In genomic region chr11:98313790-98314323, GRCm38 (mm10) we compare ENCODE assay signal across 8 mouse cellular contexts. TPM values are rescaled to one million over a fixed set of nuclear protein-coding genes. Genes with fewer than 3 reads are reported as not detected.
A peak's percentile ranks its signal among the peaks of the same experiment; 100 is the strongest.
DNase-seq lines count a peak whose midpoint lies in the region; ATAC-seq and TF ChIP-seq lines count a peak whose summit lies in the region.

No protein-coding gene starts in this region.

- H3K4me2 ChIP-seq in forebrain, embryonic 15.5 days (replicated peaks), result peak overlapping the region; percentile 38
- H3K4me2 ChIP-seq in kidney, embryonic 14.5 days (replicated peaks; ENCODE audit: low read depth, low read length), result peak overlapping the region; percentile 19; the same call in 1 of the 2 replicates
- 0 out of 2 replicates have a peak overlapping the region, but pooled peaks have one; percentile 18 for H3K4me2 ChIP-seq in lung, embryonic 14.5 days
- no peak overlapping the region for H3K4me2 ChIP-seq in intestine, embryonic 16.5 days (ENCODE audit: low read depth, low read length)

- ATAC-seq in forebrain, embryonic 15.5 days (replicated peaks), result peak; percentile 76
- no peak for ATAC-seq in kidney, embryonic 14.5 days (ENCODE audit: low FRiP score, low TSS enrichment)
- ATAC-seq in lung, embryonic 14.5 days (ENCODE audit: insufficient read depth), result no peak
- ATAC-seq in intestine, embryonic 16.5 days, result no peak

- peak overlapping the region; percentile 33 for H3K9ac ChIP-seq in forebrain, embryonic 15.5 days (replicated peaks)
- no peak overlapping the region for H3K9ac ChIP-seq in kidney, embryonic 14.5 days (ENCODE audit: low read depth, low read length)
- no peak overlapping the region for H3K9ac ChIP-seq in lung, embryonic 14.5 days
- H3K9ac ChIP-seq in intestine, embryonic 16.5 days (ENCODE audit: low read depth, low read length), result no peak overlapping the region

- no peak overlapping the region for H3K4me3 ChIP-seq in thymus, adult 2 months (ENCODE audit: control insufficient read depth, insufficient read depth, low read length)
- H3K4me3 ChIP-seq in forebrain, embryonic 15.5 days, result peak overlapping the region; percentile 15
- H3K4me3 ChIP-seq in kidney, embryonic 14.5 days (ENCODE audit: low read length), result no peak overlapping the region
- no peak overlapping the region for H3K4me3 ChIP-seq in lung, embryonic 14.5 days (ENCODE audit: low read depth, low read length)
- no peak overlapping the region for H3K4me3 ChIP-seq in intestine, embryonic 16.5 days (ENCODE audit: low read length)

- TF ChIP-seq CTCF in thymus, adult 2 months (IDR thresholded peaks at IDR 0.05; ENCODE audit: borderline replicate concordance, control insufficient read depth, extremely low read depth, insufficient read depth, low read length, poor library complexity), result no peak
- TF ChIP-seq CTCF in lung, embryonic 14.5 days (IDR thresholded peaks at IDR 0.05; ENCODE audit: low read depth), result no peak

- no peaks in the 10 kb centered on the region for H3K36me3 ChIP-seq in thymus, adult 2 months (ENCODE audit: control insufficient read depth, insufficient read depth, low read length)
- H3K36me3 ChIP-seq in forebrain, embryonic 15.5 days, result no peaks in the 10 kb centered on the region
- H3K36me3 ChIP-seq in kidney, embryonic 14.5 days (ENCODE audit: control insufficient read depth, insufficient read depth, low read length), result no peaks in the 10 kb centered on the region
- no peaks in the 10 kb centered on the region for H3K36me3 ChIP-seq in lung, embryonic 14.5 days (ENCODE audit: insufficient read depth)
- no peaks in the 10 kb centered on the region for H3K36me3 ChIP-seq in intestine, embryonic 16.5 days (ENCODE audit: control insufficient read depth, insufficient read depth, low read length)

- peak; percentile 47 for DNase-seq in thymus, adult 2 months
- DNase-seq in thymus, adult 18-20 months, result no peak
- peak; percentile 75 for DNase-seq in cerebellum, adult 11-12 months
- DNase-seq in lung, embryonic 14.5 days, result peak; percentile 92
- DNase-seq in right cerebral cortex, postnatal 4 days, result peak; percentile 37

- no peaks in the 10 kb centered on the region for H3K9me3 ChIP-seq in forebrain, embryonic 15.5 days
- H3K9me3 ChIP-seq in kidney, embryonic 14.5 days (ENCODE audit: control insufficient read depth, low read length), result no peaks in the 10 kb centered on the region
- H3K9me3 ChIP-seq in lung, embryonic 14.5 days (ENCODE audit: low read depth, low read length), result no peaks in the 10 kb centered on the region
- H3K9me3 ChIP-seq in intestine, embryonic 16.5 days (ENCODE audit: control insufficient read depth, low read length), result no peaks in the 10 kb centered on the region

- H3K27ac ChIP-seq in thymus, adult 2 months (ENCODE audit: control insufficient read depth, insufficient read depth, low read length), result no peak overlapping the region
- H3K27ac ChIP-seq in forebrain, embryonic 15.5 days (replicated peaks), result peak overlapping the region; percentile 77
- no peak overlapping the region for H3K27ac ChIP-seq in kidney, embryonic 14.5 days (ENCODE audit: low read depth, low read length)
- H3K27ac ChIP-seq in lung, embryonic 14.5 days (ENCODE audit: low read depth), result no peak overlapping the region
- no peak overlapping the region for H3K27ac ChIP-seq in intestine, embryonic 16.5 days (ENCODE audit: low read length)

- 1% methylated on average over 26 of the region's 26 CpGs for WGBS in thymus, adult 2 months
- WGBS in forebrain, embryonic 15.5 days, result under 1% methylated on average over 26 of the region's 26 CpGs
- 1% methylated on average over 26 of the region's 26 CpGs for WGBS in kidney, embryonic 14.5 days
- 3% methylated on average over 26 of the region's 26 CpGs for WGBS in lung, embryonic 14.5 days
- WGBS in intestine, embryonic 16.5 days, result 2% methylated on average over 26 of the region's 26 CpGs

- no peaks in the 10 kb centered on the region for H3K4me1 ChIP-seq in thymus, adult 2 months (replicated peaks; ENCODE audit: control insufficient read depth, insufficient read depth, low read length)
- peaks cover 38% of the 10 kb centered on the region for H3K4me1 ChIP-seq in forebrain, embryonic 15.5 days
- no peaks in the 10 kb centered on the region for H3K4me1 ChIP-seq in kidney, embryonic 14.5 days (ENCODE audit: control insufficient read depth, insufficient read depth, low read length)
- no peaks in the 10 kb centered on the region for H3K4me1 ChIP-seq in lung, embryonic 14.5 days (ENCODE audit: insufficient read depth)
- H3K4me1 ChIP-seq in intestine, embryonic 16.5 days (ENCODE audit: control insufficient read depth, insufficient read depth, low read length), result no peaks in the 10 kb centered on the region

- peaks cover 4% of the 10 kb centered on the region; the same call in 1 of the 2 replicates for H3K27me3 ChIP-seq in thymus, adult 2 months (ENCODE audit: control insufficient read depth, insufficient read depth, low read length)
- H3K27me3 ChIP-seq in forebrain, embryonic 15.5 days, result peaks cover 43% of the 10 kb centered on the region; the same call in 1 of the 2 replicates
- peaks cover 56% of the 10 kb centered on the region for H3K27me3 ChIP-seq in kidney, embryonic 14.5 days (ENCODE audit: control insufficient read depth, insufficient read depth, low read length)
- peaks cover 47% of the 10 kb centered on the region for H3K27me3 ChIP-seq in lung, embryonic 14.5 days (ENCODE audit: insufficient read depth, low read length)
- peaks cover 46% of the 10 kb centered on the region for H3K27me3 ChIP-seq in intestine, embryonic 16.5 days (replicated peaks; ENCODE audit: control insufficient read depth, insufficient read depth, low read length)

- no peak for TF ChIP-seq POLR2A in thymus, adult 2 months (IDR thresholded peaks at IDR 0.05; ENCODE audit: control insufficient read depth, extremely low read depth, insufficient read depth, low read length, poor library complexity)

RNA-seq across cellular contexts. Expression of gene Neurod2, which starts 15.6 kb away (rescaled TPM):
- polyA plus RNA-seq in thymus, adult 2 months (2012; rRNA removed), result 0.12 and 0.22 TPM in 2 replicates
- polyA plus RNA-seq in forebrain, embryonic 15.5 days (2015; fragmentation: Nextera tagmentation; extraction: Ambion mirVana), result 142 and 148 TPM in 2 replicates
- polyA plus RNA-seq in kidney, embryonic 14.5 days (2014; fragmentation: Nextera tagmentation; extraction: Ambion mirVana), result not detected in 2 replicates
- not detected in 2 replicates for polyA plus RNA-seq in lung, embryonic 14.5 days (2014; fragmentation: Nextera tagmentation; extraction: Ambion mirVana)
- 0.05 TPM in 1 of 2 replicates, not detected in the other for polyA plus RNA-seq in intestine, embryonic 16.5 days (2015; fragmentation: Nextera tagmentation; extraction: Ambion mirVana)

RNA-seq across cellular contexts. Expression of gene Ppp1r1b, which starts 34.3 kb away (rescaled TPM):
- polyA plus RNA-seq in thymus, adult 2 months (2012; rRNA removed), result 5.9 and 11.5 TPM in 2 replicates
- 49.6 and 60.4 TPM in 2 replicates for polyA plus RNA-seq in forebrain, embryonic 15.5 days (2015; fragmentation: Nextera tagmentation; extraction: Ambion mirVana)
- 0.87 and 1.7 TPM in 2 replicates for polyA plus RNA-seq in kidney, embryonic 14.5 days (2014; fragmentation: Nextera tagmentation; extraction: Ambion mirVana)
- 0.53 and 1.3 TPM in 2 replicates for polyA plus RNA-seq in lung, embryonic 14.5 days (2014; fragmentation: Nextera tagmentation; extraction: Ambion mirVana)
- polyA plus RNA-seq in intestine, embryonic 16.5 days (2015; fragmentation: Nextera tagmentation; extraction: Ambion mirVana), result 91.7 and 92.3 TPM in 2 replicates

RNA-seq across cellular contexts. Expression of gene Stard3, which starts 44.3 kb away (rescaled TPM):
- polyA plus RNA-seq in thymus, adult 2 months (2012; rRNA removed), result 260 and 271 TPM in 2 replicates
- 53.2 and 56.5 TPM in 2 replicates for polyA plus RNA-seq in forebrain, embryonic 15.5 days (2015; fragmentation: Nextera tagmentation; extraction: Ambion mirVana)
- 34.9 and 42.0 TPM in 2 replicates for polyA plus RNA-seq in kidney, embryonic 14.5 days (2014; fragmentation: Nextera tagmentation; extraction: Ambion mirVana)
- polyA plus RNA-seq in lung, embryonic 14.5 days (2014; fragmentation: Nextera tagmentation; extraction: Ambion mirVana), result 38.2 and 42.7 TPM in 2 replicates
- polyA plus RNA-seq in intestine, embryonic 16.5 days (2015; fragmentation: Nextera tagmentation; extraction: Ambion mirVana), result 44.8 and 44.9 TPM in 2 replicates

Comparison
In these comparisons a context has a peak if more than half of its experiments do, and no peak if none do; other contexts are left out.
1. DNase-seq: peak in thymus, adult 2 months (single experiment), cerebellum, adult 11-12 months (single experiment), lung, embryonic 14.5 days (single experiment) and right cerebral cortex, postnatal 4 days (single experiment); none in thymus, adult 18-20 months (0 of 2).
2. RNA of gene Neurod2, which starts 15.6 kb away (polyA plus RNA-seq): 142 to 148 TPM in forebrain, embryonic 15.5 days; 0.12 to 0.22 TPM in thymus, adult 2 months, 0.05 TPM in intestine, embryonic 16.5 days, not detected in kidney, embryonic 14.5 days and not detected in lung, embryonic 14.5 days; every median in the first group is over 100 times any median in the second.